Mouse (Mus musculus) layer of hippocampus, postnatal 10 days (tissue): Measurements from ENCODE around the gene Gm20388. TPM values are rescaled to one million over a fixed set of nuclear protein-coding genes. Genes with fewer than 3 reads are reported as not detected.

Experiments used
- DNase-seq, 2 experiments: peaks; one replicate each; pipeline ENCODE4 v3.0.0; 2021; ENCODE audit warnings: low spot score in 2 of 2
- total RNA-seq, 2 experiments: library from RNA; stranded (reverse); gene quantifications; 2 replicates each; pipeline ENCODE4 v1.2.3; 2021

Gm20388 gene
- total RNA-seq, 2 experiments from 2014 or later, result not detected

DNA sequence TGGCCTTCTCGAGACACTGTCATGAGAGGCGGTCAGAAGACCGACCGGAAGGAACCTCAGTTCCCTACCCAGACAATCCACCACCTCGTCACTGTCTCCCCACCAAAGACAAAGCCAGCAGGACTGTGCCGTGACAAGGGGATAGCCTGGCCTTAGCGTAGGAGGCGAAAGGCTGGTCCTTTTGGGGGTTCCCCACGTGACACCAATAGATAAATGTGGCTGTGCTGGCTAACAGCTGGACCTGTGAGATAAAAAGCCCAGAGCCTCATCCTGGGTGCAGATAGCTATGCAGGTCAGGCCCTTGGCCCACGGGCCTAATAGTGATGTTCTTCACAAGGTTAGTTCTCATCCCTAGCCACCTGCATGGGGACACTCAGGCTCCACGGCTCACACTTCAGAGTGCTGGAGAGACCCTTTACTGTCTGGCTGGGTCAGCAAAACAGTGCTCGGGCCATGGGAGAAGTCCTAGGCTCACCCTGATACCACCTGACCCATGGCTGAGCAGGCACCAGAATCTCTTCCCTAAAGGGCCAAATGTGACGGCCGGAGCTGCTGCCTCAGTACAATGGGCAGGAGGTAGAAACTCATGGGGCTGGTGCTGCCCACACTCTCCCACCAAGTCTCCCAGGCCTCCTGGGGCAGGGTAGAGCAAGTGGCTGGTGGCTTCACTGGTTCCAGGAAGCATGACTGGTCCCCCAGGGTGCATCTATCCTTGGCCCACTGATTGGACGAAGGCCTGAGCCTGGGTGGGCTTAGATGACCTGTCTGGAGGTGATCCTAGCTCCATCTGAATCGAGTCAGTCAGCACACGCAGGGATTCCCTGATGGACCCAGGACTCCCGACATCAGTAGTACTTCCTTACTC, 1988.8 kb downstream of the Gm20388 start:
- no peak for DNase-seq

DNA sequence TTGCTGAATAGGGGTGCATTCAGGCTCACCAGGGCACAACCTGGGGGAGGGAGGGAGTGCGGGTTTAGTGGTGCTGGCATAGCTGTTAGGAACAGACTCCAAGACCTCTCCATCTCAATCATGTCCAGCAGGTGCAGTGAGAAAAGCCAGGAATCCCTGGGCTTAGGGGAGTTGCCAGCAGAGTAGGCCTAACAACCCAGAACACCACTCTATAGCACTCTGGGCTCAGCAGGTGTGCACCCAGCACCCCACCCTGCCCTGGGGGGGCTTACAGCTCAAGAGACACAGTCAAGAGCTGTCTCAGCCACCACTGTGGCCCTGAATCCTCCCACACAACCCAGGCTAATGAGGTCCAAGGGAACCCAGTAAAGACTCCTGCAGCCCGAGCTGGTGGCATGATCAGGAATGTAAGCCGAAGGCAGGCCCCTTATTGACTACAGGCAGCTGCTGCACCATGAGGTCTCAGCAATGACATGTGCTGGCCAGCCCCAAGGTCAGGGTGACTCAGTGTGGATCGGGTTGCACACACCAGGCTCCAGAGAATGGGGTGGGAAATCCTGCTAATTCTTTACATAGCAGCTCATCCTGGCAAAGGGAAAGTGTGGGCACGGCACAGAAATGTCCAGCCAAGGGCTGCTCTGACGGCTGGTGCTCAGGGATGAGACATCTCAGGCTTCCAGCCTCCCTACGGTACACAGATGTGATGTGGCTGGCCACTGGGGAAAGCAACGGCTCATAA, 1991.0 kb downstream of the Gm20388 start:
- no peak for DNase-seq

DNA sequence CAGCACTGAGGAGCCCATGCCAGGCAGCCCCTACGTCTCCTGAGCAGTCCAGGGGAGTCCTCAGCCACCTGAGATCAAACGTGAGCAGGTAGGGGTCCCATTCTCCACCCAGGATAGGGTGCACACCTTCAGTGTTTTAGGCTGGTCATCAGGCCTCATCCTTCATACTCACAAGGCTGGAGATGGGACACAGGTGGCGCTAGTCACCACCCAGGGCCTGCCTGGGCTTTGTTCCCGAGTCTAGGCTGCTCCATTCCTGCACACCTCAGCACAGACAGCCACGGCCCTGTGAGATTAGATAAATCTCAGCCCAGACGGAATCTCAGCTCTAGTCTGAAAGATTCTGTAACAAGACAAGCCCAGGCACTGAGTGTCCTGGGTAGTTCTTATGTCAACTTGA, 1993.3 kb downstream of the Gm20388 start:
- no peak for DNase-seq

DNA sequence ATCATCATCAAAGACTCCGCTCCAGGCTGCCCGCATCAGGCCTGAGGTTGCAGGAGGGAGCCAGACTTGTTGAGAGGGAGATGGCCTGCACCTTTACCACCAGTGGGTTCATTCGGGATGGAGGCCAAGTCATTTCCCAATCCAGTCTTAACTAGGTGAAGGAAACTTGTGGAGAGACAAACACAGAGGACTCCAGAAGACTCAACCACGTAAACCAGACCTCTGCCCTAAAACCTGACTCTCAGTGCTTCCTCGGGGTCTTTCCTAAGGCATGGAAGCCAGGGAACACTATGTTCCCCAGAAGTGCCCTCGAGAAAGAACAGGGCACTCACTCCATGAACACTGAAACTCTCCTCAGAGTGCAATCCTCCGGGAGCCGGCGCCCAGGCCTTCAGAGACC, 1994.4 kb downstream of the Gm20388 start:
- no peak for DNase-seq

DNA sequence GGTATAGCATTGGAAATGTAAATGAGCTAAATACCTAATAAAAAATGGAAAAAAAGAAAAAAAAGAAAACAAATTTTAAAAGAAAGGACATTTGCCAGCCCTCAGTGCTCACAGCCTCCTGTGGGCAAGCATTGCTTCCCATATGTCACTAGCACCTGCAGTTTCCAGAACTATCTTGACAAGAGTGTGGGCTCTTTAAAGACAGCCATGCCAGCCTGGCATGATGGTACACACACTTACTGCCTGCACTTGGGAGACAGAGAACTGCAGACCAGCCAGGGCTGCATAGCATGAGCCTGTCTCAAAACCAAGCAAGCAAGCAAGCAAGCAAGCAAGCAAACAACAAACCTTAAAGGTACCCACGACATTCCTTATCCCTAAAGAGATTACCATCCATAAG, 1994.8 kb downstream of the Gm20388 start:
- no peak for DNase-seq

DNA sequence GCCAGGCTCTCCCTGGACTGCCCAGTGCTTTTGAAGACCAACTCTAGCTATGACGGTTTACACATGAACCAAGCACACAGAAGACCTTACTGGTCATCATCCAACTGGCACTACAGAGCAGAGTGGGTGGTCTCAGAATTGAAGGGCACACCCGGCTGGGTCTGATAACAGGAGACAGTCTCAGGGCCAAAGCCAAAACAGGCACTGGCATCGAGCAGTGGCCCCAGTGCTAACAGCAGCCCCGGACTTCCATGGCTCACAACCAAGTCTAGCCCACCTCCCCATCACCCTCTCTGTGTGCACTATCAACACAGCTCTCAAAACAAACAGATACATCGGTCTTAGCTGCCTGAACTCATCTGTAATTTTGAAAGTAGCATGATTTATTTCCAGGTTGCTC, 1995.2 kb downstream of the Gm20388 start:
- no peak for DNase-seq

DNA sequence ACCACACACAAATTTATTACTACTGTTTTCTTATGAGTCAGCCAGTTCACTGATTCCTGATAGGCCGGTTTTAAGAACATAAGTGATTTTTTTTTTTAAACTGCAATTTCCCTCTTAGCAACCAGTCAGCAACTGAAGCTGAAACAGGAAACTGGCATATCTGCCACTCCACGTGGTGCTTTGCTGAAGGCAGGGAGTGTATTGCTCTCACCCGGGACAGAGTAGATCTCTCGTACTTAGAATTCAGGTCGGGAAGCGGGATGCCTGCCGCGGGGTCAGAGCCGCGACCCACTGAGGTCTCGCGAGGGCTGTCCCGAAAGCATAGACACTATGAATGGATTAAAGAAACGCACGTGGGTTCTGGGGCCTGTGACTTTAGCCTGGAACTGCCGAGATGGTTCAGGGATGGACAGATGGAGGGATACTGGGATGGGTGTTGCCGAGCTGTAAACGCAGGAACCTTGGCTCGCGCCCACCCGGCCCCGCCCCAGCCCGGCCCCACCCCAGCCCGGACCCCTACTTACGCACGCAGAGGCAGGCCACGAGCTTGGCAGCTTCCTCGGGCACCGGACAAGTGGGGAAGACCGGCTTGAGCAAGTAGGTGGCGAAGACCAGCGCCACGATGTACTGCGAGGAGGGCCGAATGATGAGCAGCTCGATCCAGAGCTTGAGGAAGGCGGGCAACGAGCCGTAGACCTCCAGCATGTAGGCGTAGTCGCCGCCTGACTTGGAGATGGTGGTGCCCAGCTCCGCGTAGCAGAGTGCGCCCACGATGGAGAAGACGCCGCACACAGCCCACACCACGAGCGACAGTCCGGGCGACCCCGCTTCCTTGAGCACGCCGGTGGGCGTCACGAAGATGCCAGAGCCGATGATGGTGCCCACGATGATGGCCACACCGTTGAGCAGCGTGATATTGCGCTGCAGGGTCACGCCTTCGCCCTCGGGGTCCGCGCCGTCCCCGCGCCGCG, 1996.2 kb downstream of the Gm20388 start:
- DNase-seq, result peak; percentile 49 to 59

DNA sequence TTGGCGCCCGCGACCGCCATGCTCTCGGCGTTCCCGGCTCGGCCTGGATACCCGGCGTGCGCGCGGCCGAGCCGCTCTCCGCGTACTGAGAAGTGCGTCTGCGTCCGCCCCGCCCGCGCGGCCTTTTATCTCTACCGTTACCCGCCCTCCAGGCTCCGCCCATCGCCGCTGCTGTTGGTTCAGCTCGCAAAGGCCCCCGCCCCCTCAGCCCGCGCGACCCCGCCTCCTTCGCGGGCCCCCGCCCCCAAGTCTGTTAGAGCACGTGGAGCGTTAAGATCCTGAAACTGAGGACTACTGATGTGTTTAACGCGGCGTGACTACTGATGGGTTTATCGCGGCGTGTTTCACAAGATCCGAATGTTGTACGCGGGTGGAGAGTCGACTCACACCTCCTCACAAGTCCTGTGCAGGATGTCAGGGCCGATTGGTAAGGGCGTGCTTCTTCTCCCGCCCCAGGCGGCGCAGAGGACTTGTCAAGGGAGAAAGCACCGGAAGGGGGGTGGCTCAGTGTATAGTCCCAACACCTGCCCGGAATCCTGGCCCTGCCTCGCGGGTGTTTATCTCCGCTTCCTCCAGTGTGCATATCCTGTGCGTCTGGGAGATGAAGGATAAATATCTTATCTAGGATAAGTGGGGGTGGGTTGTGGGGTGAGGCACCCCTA, 1997.1 kb downstream of the Gm20388 start, which contains the start of gene Slc7a5:
TSS of gene Slc7a5 (minus strand) at position 108 of the 662 bp plus-strand sequence.
- DNase-seq, result peak; percentile 98 to 99

DNA sequence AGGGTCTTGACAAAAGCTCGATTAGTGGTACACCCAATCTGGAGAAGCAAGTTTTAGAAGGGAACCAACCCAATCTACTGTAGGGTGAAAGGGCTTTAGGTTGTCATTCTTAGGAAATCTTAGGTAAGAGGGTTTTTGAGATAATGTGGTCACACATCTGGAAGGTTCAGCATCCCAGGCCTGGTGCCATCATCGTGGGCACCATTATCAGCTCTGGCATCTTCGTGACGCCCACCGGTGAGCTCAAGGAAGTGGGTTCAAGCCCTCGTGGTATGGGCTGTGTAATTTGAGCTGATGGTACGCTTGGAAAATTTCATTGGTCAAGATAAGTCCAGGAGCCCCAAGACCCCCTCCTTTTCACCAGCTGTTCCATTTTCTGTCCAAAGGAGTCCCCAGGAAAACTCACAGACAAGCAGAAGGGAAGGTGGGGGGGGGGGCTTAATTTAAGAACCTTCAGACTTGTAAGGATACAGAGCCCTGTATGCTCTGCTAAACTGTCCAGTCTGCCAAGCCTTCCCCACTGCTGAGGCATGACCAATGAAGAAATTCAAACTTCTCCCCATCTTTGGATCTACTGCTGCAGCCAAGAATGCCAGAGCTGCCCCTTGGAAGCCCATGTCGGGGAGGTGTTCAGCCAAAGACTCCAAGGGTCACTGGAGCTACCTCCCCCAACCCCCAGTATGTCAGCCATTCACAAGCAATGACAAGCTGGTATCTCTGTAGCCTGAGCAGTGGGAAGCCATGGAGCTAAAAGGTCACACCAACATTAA, 1997.9 kb downstream of the Gm20388 start:
- DNase-seq, result no peak

DNA sequence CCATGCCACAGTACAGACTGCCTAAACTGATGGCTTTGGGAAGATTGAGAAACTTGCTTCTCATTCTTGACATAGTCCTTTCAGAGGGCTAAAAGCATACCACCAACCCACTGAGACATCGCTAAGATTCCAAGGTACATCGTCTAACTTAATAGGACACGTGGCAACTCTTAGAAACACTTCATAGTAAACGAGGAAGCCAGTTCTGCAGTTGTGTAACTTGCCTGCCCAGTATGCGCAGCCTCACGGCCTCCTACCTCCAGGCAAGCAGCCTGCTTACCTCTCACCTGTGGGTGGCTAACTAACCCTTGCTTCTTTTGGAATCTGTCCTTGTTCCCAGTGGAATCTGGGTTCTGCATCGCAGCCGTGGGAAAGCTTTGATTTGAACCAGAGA, 1998.5 kb downstream of the Gm20388 start:
- no peak for DNase-seq

DNA sequence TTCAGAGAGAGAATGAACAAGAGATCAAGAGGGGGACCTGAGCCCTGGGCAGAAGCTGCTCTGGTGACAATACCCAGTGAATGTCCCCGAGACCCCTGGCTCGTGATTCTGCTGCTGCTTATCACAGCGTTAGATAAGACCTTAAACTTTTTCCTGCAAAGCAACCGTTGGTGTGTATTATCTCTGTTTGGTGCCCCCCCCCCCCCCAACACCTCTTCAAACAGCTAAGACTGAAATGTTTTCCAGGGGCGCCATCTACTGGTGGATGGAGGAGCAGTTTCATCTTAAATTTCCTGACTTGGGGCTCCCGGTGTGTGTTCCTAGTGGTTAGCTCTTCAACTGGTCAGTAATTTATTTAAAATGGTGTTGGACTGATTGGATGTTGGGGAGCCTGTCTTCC, 1999.0 kb downstream of the Gm20388 start:
- peak; percentile 86 to 88 for DNase-seq

DNA sequence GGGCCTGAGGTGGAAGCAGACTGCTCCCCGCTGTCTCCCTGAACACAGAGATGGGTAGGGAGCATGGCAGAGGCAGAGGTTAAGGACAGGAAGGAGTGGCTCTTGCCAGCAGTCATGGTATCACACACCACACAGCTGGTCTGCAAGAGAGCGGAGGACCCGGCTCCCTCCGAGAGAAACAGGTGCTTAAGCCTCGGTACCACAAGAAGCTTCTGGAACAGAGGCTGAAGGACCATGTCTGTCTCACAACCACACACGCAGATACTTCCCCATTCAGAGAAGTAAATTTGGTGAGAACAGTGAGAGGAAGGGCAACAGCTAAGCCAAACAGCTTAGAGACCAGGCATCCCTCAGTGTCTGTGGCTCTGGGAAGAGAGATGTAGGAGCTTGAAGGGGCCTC, 2000.8 kb downstream of the Gm20388 start:
- no peak for DNase-seq

DNA sequence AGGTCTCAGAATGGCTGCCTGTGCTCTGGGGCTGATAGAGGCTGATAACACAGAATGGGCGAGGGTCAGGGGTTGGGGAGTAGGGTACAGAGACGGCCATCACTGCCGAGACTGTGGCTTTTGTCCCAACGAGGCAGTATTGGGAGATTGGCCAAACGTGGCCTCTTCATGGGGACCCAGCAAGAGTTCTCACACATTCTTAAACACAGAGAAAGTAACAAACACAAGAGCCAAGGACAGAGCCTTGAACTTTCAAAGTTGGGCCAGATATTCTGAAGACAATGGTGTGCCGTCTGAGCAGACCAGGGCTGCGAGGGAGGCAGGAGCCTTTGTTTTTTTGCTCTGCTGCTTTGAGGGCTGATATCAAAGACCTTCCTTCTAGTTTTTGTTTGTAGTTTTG, 2001.3 kb downstream of the Gm20388 start:
- DNase-seq, result no peak

DNA sequence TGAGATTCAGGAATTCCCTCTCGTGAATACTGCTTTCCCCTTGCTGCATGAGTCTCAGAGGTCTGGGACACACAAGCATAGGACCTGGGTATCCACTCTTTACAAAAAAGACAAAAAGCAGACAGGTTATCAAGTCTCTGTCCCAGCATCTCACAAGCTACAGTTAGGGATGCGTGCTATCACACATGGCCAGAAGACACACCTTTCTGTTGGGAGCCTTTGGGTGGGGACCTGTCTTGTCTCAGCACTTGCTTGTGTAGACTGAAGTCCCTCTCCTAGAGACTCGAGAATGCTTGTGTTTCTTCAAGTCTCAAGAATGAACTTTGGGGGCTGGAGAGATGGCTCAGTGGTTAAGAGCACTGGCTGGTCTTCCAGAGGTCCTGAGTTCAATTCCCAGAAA, 2002.2 kb downstream of the Gm20388 start:
- DNase-seq, result no peak

DNA sequence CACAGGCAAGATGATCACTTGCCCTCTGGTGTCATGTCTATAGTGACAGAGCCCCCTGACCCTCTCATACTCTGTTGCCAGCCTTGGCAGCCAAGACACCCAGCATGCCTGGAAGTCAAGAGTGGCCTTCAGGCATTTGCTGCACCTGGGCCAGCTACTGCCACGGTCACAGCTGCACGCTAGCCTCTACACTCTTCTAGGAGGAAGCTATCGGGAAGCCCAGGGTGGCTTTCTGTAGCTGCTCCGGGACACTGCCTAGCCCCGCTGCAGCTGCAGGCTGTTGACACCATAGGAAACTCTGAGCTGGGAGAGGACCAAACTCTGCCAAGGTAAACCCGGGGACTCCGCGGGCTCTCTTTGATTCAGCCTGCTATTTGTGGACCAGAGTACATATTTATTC, 2002.7 kb downstream of the Gm20388 start:
- no peak for DNase-seq

DNA sequence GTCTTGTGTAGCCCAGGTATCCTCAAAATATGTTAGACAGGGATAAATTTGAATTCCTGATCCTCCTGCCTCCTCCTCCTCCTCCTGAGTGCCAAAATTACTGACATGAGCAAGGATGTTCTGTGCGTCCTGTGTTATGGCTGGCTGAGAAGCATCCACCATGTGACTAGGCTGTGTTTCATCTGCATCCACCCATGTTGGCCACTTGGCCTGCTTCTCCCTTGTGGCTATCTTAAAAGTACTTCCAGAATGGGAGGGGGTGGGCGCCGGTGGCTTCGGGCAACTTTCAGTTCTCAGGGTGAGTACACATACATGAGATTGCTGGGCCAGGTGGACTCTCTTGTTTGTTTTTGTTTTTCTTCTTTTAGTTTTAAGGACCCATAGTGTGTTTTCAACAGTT, 2008.5 kb downstream of the Gm20388 start:
- no peak for DNase-seq

DNA sequence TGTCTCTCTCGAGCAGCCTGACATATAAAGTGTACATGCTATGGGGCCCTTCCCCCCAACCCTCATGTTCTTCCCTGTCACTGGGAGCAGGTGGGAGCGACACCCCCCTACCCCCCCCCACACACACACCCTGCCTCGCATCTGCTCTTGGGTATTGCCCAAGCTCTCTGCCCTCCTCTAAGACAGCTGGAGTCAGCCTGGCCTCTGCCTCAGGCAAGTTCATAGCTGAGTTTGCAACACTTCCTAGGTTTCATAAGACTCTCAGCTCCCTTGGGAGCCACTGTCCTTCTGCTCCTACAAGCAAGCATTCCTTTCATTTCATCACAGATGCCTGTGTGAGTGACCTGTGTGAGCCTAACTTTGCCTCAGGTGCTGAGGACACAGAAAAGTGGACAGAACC, 2009.1 kb downstream of the Gm20388 start:
- DNase-seq, result no peak

DNA sequence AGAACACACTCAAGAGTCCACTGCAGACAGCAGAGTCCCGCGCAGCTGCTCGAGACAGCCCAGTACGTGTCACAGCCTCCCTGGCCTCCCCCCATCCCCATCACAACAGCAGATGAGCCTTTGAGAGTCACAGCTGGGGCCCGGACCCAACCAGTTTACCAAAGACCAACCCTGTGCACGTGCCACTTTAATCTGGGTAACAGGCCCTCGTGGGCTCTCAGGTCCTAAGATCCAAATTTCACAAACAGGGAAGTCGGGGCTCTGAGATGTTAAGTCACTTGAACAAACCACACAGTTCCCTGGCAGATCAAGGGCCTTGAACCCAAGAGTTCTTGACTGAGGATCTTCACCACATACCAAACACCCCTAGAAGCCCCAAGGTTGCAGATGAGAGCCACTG, 2010.9 kb downstream of the Gm20388 start:
- DNase-seq, result no peak

DNA sequence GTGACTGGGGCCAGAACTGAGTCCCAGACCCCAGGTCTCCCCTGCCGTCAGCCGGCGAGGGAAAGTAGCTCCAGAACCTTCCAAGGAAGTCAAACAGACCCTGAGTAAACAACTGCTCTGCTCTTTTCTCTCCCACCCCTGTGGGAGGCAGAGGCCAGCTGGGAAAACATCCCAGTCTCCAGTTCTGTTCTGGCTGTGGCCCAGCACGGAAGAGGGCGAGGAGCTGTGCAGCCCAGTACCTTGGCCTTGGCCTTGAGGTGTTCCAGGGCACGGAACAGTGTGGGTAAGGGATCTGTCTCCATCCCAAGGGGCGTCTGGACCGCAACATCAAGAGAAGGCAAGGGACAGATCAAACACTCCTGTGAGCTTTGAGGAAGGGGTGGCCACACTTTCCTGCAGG, 2011.5 kb downstream of the Gm20388 start:
- DNase-seq, result peak in 1 of 2 experiments; percentile 51

DNA sequence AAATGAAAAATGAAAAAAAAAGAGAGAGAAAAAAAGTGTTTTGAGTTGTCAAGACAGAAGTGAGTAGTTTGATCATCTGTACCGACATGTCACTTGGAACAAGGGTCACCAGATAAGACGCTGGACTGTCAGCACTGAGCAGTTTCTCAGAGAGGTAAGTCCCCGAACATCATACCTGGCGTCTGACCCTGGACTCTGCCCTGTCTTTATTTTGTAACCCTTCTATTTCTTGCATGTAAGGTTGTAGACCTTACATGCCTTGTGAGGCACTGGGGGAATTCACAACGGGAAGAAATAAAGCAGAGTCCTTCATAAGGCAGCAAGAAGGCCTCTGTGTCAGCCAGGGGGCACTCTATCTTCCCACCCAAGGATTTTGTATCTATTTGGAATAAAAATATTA, 2014.0 kb downstream of the Gm20388 start:
- no peak for DNase-seq
